Mouse (Mus musculus) heart, embryonic 11.5 days (tissue): Measurements from ENCODE around the gene Krt18. TPM values are rescaled to one million over a fixed set of nuclear protein-coding genes. Genes with fewer than 3 reads are reported as not detected.

Experiments used
- ATAC-seq: fragments of 200-750 bp; cut with Nextera tagmentation; replicated peaks from 2 replicates; pipeline ENCODE4 v1.8.0; 2017; ENCODE audit warnings: moderate library complexity; ENCODE audit not compliant: insufficient number of reproducible peaks, low FRiP score, low TSS enrichment
- H3K27ac ChIP-seq: fragments of 300-500 bp; sonication (generic); 2 replicates; pipeline ENCODE4 v1.5.1; 2014; ENCODE audit warnings: mild to moderate bottlenecking, low read depth, low read length
- H3K27me3 ChIP-seq: fragments of 300-500 bp; sonication (generic); 2 replicates; pipeline ENCODE4 v1.6.1; 2014; ENCODE audit warnings: mild to moderate bottlenecking, low read length, mixed read lengths; ENCODE audit not compliant: control insufficient read depth, insufficient read depth
- H3K36me3 ChIP-seq: fragments of 300-500 bp; sonication (generic); 2 replicates; pipeline ENCODE4 v1.6.1; 2014; ENCODE audit warnings: mild to moderate bottlenecking, low read length, moderate library complexity, mixed read lengths; ENCODE audit not compliant: control insufficient read depth, insufficient read depth
- H3K4me1 ChIP-seq: fragments of 300-500 bp; sonication (generic); 2 replicates; pipeline ENCODE4 v1.6.1; 2014; ENCODE audit warnings: low read length; ENCODE audit not compliant: control insufficient read depth, insufficient read depth
- H3K4me2 ChIP-seq: fragments of 300-500 bp; sonication (generic); 2 replicates; pipeline ENCODE4 v1.6.1; 2014; ENCODE audit warnings: mild to moderate bottlenecking, moderate library complexity
- H3K4me3 ChIP-seq: fragments of 300-500 bp; sonication (generic); 2 replicates; pipeline ENCODE4 v1.5.1; 2014; ENCODE audit warnings: low read depth, low read length
- H3K9ac ChIP-seq: fragments of 300-500 bp; sonication (generic); 2 replicates; pipeline ENCODE4 v1.6.1; 2014; ENCODE audit warnings: mild to moderate bottlenecking, low read depth, low read length, moderate library complexity
- H3K9me3 ChIP-seq: fragments of 300-500 bp; sonication (generic); replicated peaks from 2 replicates; pipeline ENCODE4 v1.6.1; 2016; ENCODE audit warnings: low read length; ENCODE audit not compliant: control insufficient read depth
- WGBS: fragments of 180-500 bp; shearing (Covaris S2); extraction: QIAGEN DNeasy Blood & Tissue Kit; methylation state at CpG from one replicate; pipeline ENCODE4 v1.1.7; 2014; ENCODE audit not compliant: insufficient replicate concordance; 5-methylcytosine and 5-hydroxymethylcytosine counted together
- polyA plus RNA-seq: library from polyadenylated mRNA; unstranded; fragments of >200 nt; fragmentation: Nextera tagmentation; extraction: Ambion mirVana; gene quantifications from 2 replicates; pipeline ENCODE4 v1.2.1, GENCODE M21; 2014

Krt18 gene
- polyA plus RNA-seq, 1 experiment from 2014 or later: 41.9 TPM

DNA sequence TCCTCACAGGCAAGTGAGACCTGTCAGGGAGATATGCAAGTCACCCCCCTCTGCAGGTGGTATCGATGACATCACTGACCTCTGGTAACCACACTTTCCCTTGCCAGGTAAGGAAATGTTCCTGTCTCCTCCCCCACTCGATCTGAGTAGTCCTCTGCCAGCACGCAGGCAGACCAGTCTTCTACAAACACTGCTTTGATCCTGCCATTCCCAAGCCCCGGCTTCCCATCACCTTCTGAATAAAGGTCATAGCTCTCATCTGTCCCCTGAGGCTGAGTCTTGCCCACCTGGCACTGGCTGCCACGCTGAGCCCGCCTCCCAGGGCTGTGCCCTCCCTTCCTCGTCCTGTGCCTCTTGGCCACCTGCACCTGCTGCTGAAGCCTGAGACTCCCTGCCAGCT lies 11.2 kb upstream of the Krt18 start:
- no peaks in the 10 kb centered on the region for H3K27me3 ChIP-seq
- H3K9ac ChIP-seq: peak overlapping the region; percentile 28; the same call in 1 of the 2 replicates
- no peak for ATAC-seq
- no peak overlapping the region for H3K4me3 ChIP-seq
- no peak overlapping the region for H3K27ac ChIP-seq
- no peaks in the 10 kb centered on the region for H3K36me3 ChIP-seq
- peaks cover 24% of the 10 kb centered on the region for H3K4me1 ChIP-seq
- H3K4me2 ChIP-seq: no peak overlapping the region
- no peaks in the 10 kb centered on the region for H3K9me3 ChIP-seq
- 26% methylated on average over 7 of the region's 7 CpGs for WGBS

DNA sequence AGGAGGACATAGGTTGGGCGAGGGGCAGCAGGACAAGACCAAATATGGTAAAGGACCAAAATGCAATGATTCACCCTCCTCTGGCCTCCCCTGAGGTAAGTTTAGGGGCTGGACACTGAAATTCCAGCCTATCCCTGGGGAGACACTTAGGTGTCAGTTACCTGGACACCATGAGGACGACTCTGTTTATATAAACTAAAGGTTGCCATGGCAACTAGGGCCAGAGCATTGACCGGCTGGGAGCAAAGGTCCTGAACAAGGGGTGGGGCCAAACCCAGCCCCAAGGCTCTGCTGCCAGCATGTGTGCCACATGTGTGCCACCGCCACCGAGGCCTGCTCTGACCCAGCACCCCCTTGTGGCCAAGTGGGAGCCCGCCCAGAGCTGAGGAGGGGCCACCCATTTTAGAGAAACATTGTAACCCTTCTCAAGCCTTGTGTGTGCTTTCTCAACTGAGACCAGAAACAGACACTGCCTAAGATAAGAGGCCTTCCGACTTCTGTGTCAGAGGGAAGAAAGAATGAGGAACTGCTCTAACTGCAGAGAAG lies 10.0 kb upstream of the Krt18 start:
- Histone ChIP-seq H3K27me3 (no peaks in the 10 kb centered on the region), H3K27ac (no peak overlapping the region), H3K4me1 (peaks cover 24% of the 10 kb centered on the region), H3K4me2 (no peak overlapping the region), H3K9ac (no peak overlapping the region), H3K9me3 (no peaks in the 10 kb centered on the region), H3K36me3 (no peaks in the 10 kb centered on the region), H3K4me3 (no peak overlapping the region)
- 18% methylated on average over 7 of the region's 7 CpGs for WGBS
- no peak for ATAC-seq

DNA sequence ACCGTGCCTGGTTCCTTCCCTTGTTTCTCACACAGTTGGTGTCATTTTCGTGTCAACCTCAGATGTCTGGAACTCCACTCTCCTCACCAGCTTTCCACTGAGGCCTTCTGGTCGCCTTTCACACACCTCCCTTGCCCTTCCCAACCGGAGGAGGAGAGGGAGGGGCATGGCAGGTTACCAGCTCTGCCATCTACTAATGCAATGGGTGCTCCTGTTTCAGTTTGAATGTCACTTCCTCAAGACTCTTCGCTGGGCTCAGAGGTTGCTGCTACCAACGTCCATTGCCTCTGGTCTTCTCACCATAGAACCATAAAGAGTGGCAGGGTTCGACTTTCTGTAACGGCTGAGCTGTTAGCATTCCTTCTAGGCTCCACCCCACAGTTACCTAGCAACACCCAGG lies 5.5 kb upstream of the Krt18 start:
- no peak overlapping the region for H3K4me3 ChIP-seq
- no peak for ATAC-seq
- no peak overlapping the region for H3K27ac ChIP-seq
- H3K36me3 ChIP-seq: no peaks in the 10 kb centered on the region; the same call in 1 of the 2 replicates
- peaks cover 17% of the 10 kb centered on the region for H3K4me1 ChIP-seq
- H3K9ac ChIP-seq: no peak overlapping the region
- H3K9me3 ChIP-seq: no peaks in the 10 kb centered on the region
- WGBS: 42% methylated on average over 8 of the region's 8 CpGs
- no peak overlapping the region for H3K4me2 ChIP-seq
- peaks cover 4% of the 10 kb centered on the region; the same call in 1 of the 2 replicates for H3K27me3 ChIP-seq

DNA sequence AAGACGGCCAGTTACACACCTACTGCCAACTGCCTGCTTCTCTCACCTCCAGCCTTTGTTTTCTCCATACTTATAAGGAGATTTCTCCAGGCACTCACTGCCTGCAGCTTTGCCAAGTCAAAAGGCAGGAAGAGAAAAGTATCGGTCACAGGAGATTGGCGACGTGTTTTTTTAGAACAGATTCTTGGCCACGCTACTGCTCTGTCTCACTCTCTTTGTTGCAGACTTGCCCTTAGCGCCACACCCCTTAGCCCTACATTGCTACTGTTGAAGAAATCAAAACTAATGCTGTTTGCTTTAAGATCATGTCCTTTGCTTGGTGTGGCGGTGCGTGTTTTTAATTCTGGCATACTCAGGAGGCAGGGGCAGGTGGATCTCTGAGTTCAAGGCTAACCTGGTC lies 4.1 kb upstream of the Krt18 start:
- Histone ChIP-seq H3K4me3 (no peak overlapping the region), H3K36me3 (no peaks in the 10 kb centered on the region; the same call in 1 of the 2 replicates), H3K9me3 (no peaks in the 10 kb centered on the region), H3K27me3 (peaks cover 11% of the 10 kb centered on the region), H3K9ac (0 out of 2 replicates have a peak overlapping the region, but pooled peaks have one; percentile 10), H3K4me2 (no peak overlapping the region), H3K27ac (no peak overlapping the region), H3K4me1 (peaks cover 16% of the 10 kb centered on the region)
- WGBS: 54% methylated on average over 8 of the region's 8 CpGs
- no peak for ATAC-seq

DNA sequence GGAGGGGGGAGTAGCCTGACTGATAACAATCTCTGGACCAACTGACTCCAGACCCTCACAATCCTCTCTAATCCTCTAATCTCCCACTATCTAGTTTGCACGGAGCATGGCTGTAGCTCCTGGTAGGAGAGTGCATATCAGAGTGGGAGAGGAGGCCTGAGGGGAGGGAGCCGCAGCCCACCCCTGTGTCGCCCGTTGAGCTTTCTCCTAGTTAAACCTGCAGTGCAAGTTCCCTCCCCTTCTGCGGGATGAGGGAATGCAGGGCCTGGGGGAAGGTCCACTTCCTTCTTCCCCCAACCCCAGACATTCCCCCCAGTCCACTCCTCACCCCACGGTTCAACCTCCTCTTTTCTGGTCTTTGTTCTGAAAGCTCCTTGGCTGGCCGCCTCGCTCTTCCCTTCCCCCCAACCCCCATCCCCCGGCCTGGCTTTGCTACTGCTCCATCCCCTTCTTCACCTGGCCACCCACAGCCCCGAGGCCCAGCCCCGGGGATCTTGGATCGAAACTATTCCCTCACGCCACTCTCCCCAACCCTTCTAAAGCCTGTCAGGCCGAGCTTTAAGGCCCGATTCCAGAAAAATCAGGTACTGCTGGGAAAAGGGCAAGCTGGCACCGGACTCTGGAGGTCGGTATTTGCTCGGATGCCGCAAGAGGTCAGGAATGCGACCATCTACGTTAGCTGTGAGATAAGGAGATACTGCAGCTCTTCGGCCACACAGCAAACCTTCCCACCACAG lies 2.7 kb upstream of the Krt18 start:
- peak; percentile 32; the same call in 1 of the 2 replicates for ATAC-seq
- Histone ChIP-seq H3K9me3 (no peaks in the 10 kb centered on the region), H3K4me1 (peaks cover 16% of the 10 kb centered on the region), H3K27me3 (peaks cover 11% of the 10 kb centered on the region), H3K4me2 (peak overlapping the region; percentile 54), H3K4me3 (peak overlapping the region; percentile 19), H3K9ac (peak overlapping the region; percentile 66), H3K27ac (peak overlapping the region; percentile 64), H3K36me3 (no peaks in the 10 kb centered on the region; the same call in 1 of the 2 replicates)
- WGBS: 5% methylated on average over 22 of the region's 22 CpGs

DNA sequence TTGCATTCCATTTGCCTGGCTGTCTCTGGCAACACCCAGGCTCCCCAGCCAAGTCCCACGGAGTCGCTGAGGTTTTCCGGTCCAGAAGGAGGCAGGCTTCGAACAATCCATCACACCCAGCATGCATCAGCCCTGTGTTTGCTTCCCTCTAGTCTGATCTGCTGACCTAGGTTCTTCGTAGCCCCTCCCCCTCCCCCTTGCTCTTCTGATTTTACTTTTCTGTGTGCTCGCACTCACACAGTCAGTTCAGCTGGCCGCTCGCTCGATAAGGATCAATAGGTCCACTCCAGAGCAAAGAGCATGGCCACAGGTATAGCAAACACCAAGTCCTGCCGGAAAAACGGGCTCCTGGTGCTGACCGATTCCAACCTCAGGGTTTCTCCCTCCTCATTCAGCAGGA lies 1.6 kb upstream of the Krt18 start:
- no peak for ATAC-seq
- H3K4me2 ChIP-seq: peak overlapping the region; percentile 54
- no peak overlapping the region for H3K9ac ChIP-seq
- no peak overlapping the region for H3K27ac ChIP-seq
- no peaks in the 10 kb centered on the region; the same call in 1 of the 2 replicates for H3K36me3 ChIP-seq
- no peak overlapping the region for H3K4me3 ChIP-seq
- peaks cover 14% of the 10 kb centered on the region for H3K27me3 ChIP-seq
- H3K9me3 ChIP-seq: no peaks in the 10 kb centered on the region
- 9% methylated on average over 12 of the region's 12 CpGs for WGBS
- peaks cover 16% of the 10 kb centered on the region for H3K4me1 ChIP-seq

DNA sequence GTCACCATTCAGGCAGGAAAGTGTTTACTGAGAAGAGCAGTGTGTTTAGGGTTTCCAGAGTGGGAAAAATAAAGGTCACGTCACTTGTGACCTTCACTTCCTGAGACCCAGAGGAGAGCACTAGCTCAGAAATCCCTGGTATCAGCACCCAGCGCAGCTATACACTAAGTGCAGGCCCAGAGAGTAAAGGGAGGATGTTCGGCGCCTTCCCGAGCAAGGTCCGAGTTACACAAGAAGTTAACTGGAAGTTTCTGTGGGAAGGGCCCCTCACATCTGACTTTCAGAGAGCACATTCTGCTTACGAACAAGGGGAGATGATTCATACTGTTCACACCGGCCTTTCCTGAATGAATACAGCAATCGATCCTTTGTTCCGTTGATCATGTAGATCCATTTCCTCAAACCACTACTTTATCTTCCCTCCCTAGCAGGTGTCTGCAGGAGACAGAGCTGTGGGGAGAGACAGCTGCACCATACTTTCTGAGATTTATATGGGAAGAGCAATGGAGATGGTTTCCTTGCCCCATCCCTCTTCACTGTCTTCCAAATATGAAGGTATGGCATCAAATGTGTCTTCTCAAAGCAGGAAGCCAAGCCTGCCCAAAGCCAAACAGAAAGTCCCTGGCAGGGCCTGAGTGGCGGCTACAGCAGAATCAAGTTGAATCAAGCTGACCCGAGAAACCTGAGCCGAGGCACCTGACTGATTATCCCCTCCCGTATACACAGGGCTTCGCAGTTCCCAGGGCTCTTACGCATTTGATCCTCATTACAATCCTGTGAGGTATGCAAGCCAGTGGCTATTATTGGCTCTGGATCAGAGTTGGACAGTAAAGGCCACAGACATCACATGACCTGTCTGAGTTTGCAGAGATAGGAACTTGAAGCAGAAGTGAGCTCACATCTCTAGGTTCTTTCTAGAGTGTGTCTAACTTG lies 6.4 kb downstream of the Krt18 start:
- Histone ChIP-seq H3K27me3 (0 out of 2 replicates have a peak, but pooled peaks cover 3% of the 10 kb centered on the region), H3K27ac (no peak overlapping the region), H3K9me3 (no peaks in the 10 kb centered on the region), H3K4me1 (peaks cover 3% of the 10 kb centered on the region; the same call in 1 of the 2 replicates), H3K4me3 (no peak overlapping the region), H3K36me3 (no peaks in the 10 kb centered on the region; the same call in 1 of the 2 replicates), H3K9ac (no peak overlapping the region), H3K4me2 (peak overlapping the region; percentile 22; the same call in 1 of the 2 replicates)
- no peak for ATAC-seq
- WGBS: 55% methylated on average over 16 of the region's 16 CpGs

DNA sequence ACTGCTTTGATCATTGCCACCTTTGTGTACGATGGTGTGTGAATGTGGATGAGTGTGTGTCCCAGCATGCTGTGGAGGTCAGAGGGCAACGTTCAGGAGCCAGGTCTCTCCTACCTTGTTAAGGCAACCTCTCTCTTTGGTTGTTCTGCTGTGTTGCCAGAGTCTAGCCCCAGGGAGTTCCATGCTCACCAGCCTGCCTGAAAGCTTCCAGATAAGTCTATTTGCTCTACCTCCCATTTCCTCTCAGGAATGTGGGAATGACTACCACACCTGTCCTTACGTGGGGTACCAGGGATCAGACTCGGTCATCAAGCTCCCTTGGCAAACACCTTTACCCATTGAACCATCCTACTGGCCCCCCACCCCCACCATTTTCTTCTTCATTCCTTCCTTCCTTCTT lies 12.3 kb downstream of the Krt18 start:
- Histone ChIP-seq H3K4me1 (no peaks in the 10 kb centered on the region), H3K27me3 (no peaks in the 10 kb centered on the region), H3K9me3 (no peaks in the 10 kb centered on the region), H3K4me2 (no peak overlapping the region), H3K27ac (no peak overlapping the region), H3K4me3 (no peak overlapping the region), H3K9ac (no peak overlapping the region), H3K36me3 (no peaks in the 10 kb centered on the region)
- 67% methylated on average over 4 of the region's 4 CpGs for WGBS
- ATAC-seq: no peak
